Mouse (Mus musculus): Measurements from ENCODE around the gene Rabl3.

DNA sequence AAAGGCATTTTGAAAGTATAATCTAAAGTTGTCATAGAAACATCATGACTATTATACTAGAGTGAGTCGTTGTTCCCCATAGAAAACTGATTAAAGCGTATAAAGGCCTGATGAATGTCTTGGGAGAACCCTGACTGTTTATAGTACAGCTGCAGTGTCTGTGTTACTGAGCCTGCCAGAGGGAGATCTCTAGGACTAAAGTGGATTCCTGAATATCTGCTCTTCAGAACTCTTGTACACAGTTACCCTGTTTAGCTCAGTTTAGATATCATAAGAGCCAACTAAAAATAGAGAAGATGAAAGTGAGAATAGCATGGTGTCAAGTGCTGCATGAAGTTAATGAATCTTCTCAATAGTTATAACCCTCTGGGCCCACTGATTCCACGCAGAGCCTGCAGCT, 10.6 kb downstream of the Rabl3 start:
- no peak for TF ChIP-seq CTCF (IDR thresholded peaks at IDR 0.05; ENCODE audit: insufficient read depth, low read length)
- TF ChIP-seq POLR2A (IDR thresholded peaks at IDR 0.05; ENCODE audit: borderline replicate concordance, extremely low read depth, low read depth, low read length), result no peak
